Mouse (Mus musculus) spleen, adult 12 weeks (tissue): ENCODE data around the gene Itpkb.
A peak's percentile ranks its signal among the peaks of the same experiment; 100 is the strongest.

ENCODE experiments used
- DNase-seq: peaks from one replicate; pipeline ENCODE4 v3.0.0; 2022; ENCODE audit warnings: low spot score

Gene Itpkb

GRCm38 (mm10) chr1:180420496-180421164, 90.3 kb downstream of the Itpkb start:
- no peak for DNase-seq

- no peak for DNase-seq
Measured at GRCm38 (mm10) chr1:180421165-180421909, 91.1 kb downstream of the Itpkb start.

- peak; percentile 40 for DNase-seq
Measured at GRCm38 (mm10) chr1:180422076-180422828, 92.0 kb downstream of the Itpkb start.

GRCm38 (mm10) chr1:180423008-180423639, 92.8 kb downstream of the Itpkb start:
- no peak for DNase-seq

- no peak for DNase-seq
Measured at GRCm38 (mm10) chr1:180423931-180424330, 93.6 kb downstream of the Itpkb start.

GRCm38 (mm10) chr1:180426405-180426804, 96.1 kb downstream of the Itpkb start:
- DNase-seq: no peak

- DNase-seq: no peak
Measured at GRCm38 (mm10) chr1:180427685-180428084, 97.4 kb downstream of the Itpkb start.

- DNase-seq: peak; percentile 34
Measured at GRCm38 (mm10) chr1:180428101-180428712, 97.9 kb downstream of the Itpkb start.

- DNase-seq: no peak
Measured at GRCm38 (mm10) chr1:180428871-180429270, 98.6 kb downstream of the Itpkb start.

GRCm38 (mm10) chr1:180429819-180430218, 99.5 kb downstream of the Itpkb start:
- no peak for DNase-seq

- DNase-seq: peak; percentile 23
Measured at GRCm38 (mm10) chr1:180431833-180432232, 101.5 kb downstream of the Itpkb start.

- DNase-seq: no peak
Measured at GRCm38 (mm10) chr1:180433098-180433538, 102.8 kb downstream of the Itpkb start.

GRCm38 (mm10) chr1:180433796-180434566, 103.7 kb downstream of the Itpkb start:
- DNase-seq: no peak

GRCm38 (mm10) chr1:180434925-180435324, 104.6 kb downstream of the Itpkb start:
- DNase-seq: no peak

- no peak for DNase-seq
Measured at GRCm38 (mm10) chr1:180439496-180439895, 109.2 kb downstream of the Itpkb start.

GRCm38 (mm10) chr1:180444411-180444810, 114.1 kb downstream of the Itpkb start:
- DNase-seq: no peak

- no peak for DNase-seq
Measured at GRCm38 (mm10) chr1:180449641-180450040, 119.4 kb downstream of the Itpkb start.

- DNase-seq: no peak
Measured at GRCm38 (mm10) chr1:180458274-180458673, 128.0 kb downstream of the Itpkb start.

GRCm38 (mm10) chr1:180458680-180459079, 128.4 kb downstream of the Itpkb start:
- DNase-seq: no peak

GRCm38 (mm10) chr1:180460721-180461120, 130.4 kb downstream of the Itpkb start:
- DNase-seq: no peak

GRCm38 (mm10) chr1:180462396-180462795, 132.1 kb downstream of the Itpkb start:
- DNase-seq: no peak
